Mouse (Mus musculus) liver, embryonic 14 days (tissue): ENCODE measurements around the gene Cstf3. TPM values are rescaled to one million over a fixed set of nuclear protein-coding genes. Genes with fewer than 3 reads are reported as not detected.

ENCODE experiments used
- polyA plus RNA-seq: library from polyadenylated mRNA; depleted of rRNA; stranded (reverse); fragments of >200 nt; gene quantifications from 2 replicates; pipeline ENCODE4 v1.2.3, GENCODE M21; 2012; rRNA removed

Gene Cstf3
- polyA plus RNA-seq = 16.4 and 18.0 TPM in 2 replicates

DNA sequence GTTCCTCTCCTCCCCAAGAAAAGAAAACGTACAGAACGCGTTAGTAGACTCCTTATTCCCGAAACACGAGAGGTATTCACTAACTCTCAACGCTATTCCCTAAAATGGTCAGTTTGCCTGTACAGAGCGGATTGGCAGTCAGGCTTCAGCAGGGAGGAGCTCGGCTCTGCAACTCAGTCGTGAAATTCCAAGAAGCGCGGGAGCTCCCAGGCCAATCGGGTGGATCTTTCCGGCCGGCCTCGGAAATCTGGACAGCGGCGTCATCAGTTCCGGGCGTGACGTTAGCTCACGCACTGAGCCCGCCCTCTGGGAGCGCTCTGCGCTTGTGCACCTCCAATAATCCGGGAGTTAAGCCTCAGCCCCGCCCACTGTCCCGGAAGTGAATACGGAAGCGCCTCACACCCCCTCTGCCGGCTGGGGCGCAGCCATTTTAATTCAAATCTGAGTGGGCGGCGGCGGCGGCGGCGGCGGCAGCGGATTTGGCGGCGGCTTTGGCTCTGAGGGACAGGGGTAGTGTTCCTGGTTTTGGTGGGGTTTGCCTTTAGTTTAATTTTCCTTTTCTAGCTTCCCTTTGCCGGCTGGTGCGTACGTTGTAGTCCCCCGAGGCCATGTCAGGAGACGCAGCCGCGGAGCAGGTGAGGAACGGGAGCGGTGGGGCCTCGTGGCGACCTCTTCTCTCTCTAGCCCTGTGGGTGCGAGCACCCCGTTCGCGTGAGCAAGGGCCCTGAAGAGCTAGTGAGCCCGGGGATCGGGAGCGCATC is at the start of gene Cstf3:
TSS of gene Cstf3 (plus strand) at position 456 of the 761 bp plus-strand sequence.

DNA sequence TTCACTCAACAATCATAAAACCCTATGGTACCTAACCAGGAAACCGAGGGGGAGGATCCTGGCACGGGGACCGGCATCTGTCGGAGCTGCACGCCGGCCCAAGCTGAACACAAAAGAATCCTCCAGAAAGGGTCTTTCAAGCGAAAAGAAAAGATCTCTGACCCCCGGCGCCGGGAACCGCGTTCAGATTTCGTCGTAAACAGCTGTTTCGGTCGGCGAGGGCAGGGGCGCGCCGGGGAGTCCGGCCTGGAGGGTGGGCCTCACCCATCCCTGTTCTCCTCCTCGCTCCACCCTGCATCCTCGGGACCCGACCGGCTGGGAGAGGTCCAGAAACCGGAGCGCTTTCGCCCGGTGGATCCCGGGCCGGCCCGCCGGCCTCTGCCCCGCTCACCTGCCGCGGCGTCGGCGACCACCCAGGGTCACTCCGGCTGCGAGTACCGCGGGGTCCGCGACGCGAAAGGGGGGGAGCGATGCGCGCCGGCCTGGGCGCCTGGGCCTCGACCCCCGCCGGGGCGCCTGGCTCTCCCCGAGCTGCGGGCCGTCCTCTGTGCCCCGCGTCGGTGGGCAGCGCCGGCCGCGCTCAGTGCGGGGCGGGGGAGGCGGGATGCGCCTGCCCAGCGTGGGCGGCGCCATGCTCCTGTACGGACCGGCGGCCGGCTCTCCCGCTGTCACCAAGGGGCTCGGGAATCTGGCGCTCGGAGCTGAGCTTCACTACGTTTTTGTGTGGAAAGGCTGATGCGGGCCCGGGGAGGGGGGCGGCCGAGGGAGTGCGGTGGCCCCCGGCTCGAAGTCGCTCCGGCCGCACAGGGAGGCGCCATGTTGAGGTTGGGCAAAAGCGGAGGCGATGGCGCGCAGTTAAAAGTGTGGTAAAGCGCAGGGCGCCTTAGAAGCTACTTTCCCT is 121.5 kb downstream of the Cstf3 start, which contains the start of gene Tcp11l1:
TSS of gene Tcp11l1 (minus strand) at position 585 of the 901 bp plus-strand sequence.

Other genes starting within 250 kb of the Cstf3 start
- gene D430041D05Rik, start 179.5 kb upstream of the Cstf3 start, polyA plus RNA-seq = under 0.01 and 0.05 TPM in 2 replicates
- 7.3 and 8.6 TPM in 2 replicates for gene Hipk3, start 96.1 kb upstream of the Cstf3 start, polyA plus RNA-seq
- 2.5 and 3.4 TPM in 2 replicates for gene Tcp11l1, start 121.6 kb downstream of the Cstf3 start, polyA plus RNA-seq
- not detected in 2 replicates for gene Pin1rt1, start 125.9 kb downstream of the Cstf3 start, polyA plus RNA-seq
- 6.1 and 7.6 TPM in 2 replicates for gene Depdc7, start 152.4 kb downstream of the Cstf3 start, polyA plus RNA-seq
- gene Qser1, start 226.2 kb downstream of the Cstf3 start, polyA plus RNA-seq = 2.8 and 3.2 TPM in 2 replicates